Mouse (Mus musculus) liver, embryonic 14.5 days (tissue): ENCODE measurements around the gene Rfx8. TPM values are rescaled to one million over a fixed set of nuclear protein-coding genes. Genes with fewer than 3 reads are reported as not detected.
A peak's percentile ranks its signal among the peaks of the same experiment; 100 is the strongest.

ENCODE experiments used
- ATAC-seq: fragments of 200-750 bp; cut with Nextera tagmentation; 2 replicates; pipeline ENCODE4 v1.8.0; 2017; ENCODE audit warnings: moderate number of reproducible peaks, mild to moderate bottlenecking, moderate library complexity; ENCODE audit not compliant: insufficient read depth
- DNase-seq, 3 experiments: peaks; one replicate each; pipeline ENCODE4 v3.0.0-alpha.2; 2012 to 2013; ENCODE audit warnings: low read depth in 3 of 3, low spot score in 3 of 3
- H3K27ac ChIP-seq: fragments of 300-500 bp; sonication (generic); 2 replicates; pipeline ENCODE4 v1.5.1; 2014; ENCODE audit warnings: moderate library complexity, mild to moderate bottlenecking, control low read depth, inconsistent platforms
- H3K27me3 ChIP-seq: fragments of 300-500 bp; sonication (generic); 2 replicates; pipeline ENCODE4 v1.6.1; 2014; ENCODE audit warnings: mild to moderate bottlenecking, low read length, moderate library complexity; ENCODE audit not compliant: control insufficient read depth, insufficient read depth
- H3K36me3 ChIP-seq: fragments of 300-500 bp; sonication (generic); replicated peaks from 2 replicates; pipeline ENCODE4 v1.6.1; 2014; ENCODE audit warnings: low read depth; ENCODE audit not compliant: control insufficient read depth, insufficient read depth
- H3K4me1 ChIP-seq, 2 experiments: fragments of 200-500 bp in 1 of 2; fragments of 300-500 bp in 1 of 2; sonication (generic) in 1 of 2; replicated peaks; 2 replicates each; pipeline ENCODE4 v1.6.1; 2012 to 2014; ENCODE audit warnings: antibody characterized with exemption in 1 of 2, inconsistent platforms in 1 of 2, low read length in 1 of 2; ENCODE audit not compliant: control insufficient read depth in 2 of 2, insufficient read depth in 2 of 2
- H3K4me2 ChIP-seq: fragments of 300-500 bp; sonication (generic); 2 replicates; pipeline ENCODE4 v1.6.1; 2014; ENCODE audit warnings: low read depth, mild to moderate bottlenecking, control low read depth, moderate library complexity
- H3K4me3 ChIP-seq, 2 experiments: fragments of 200-500 bp in 1 of 2; fragments of 300-500 bp in 1 of 2; sonication (generic) in 1 of 2; 2 replicates each; pipeline ENCODE4 v1.5.1; 2012 to 2014; ENCODE audit warnings: low read depth in 2 of 2, low read length in 2 of 2, mild to moderate bottlenecking in 2 of 2, control low read depth in 1 of 2, inconsistent platforms in 1 of 2, moderate library complexity in 1 of 2; ENCODE audit not compliant: insufficient read depth in 1 of 2
- H3K9ac ChIP-seq: fragments of 300-500 bp; sonication (generic); replicated peaks from 2 replicates; pipeline ENCODE4 v1.6.1; 2014; ENCODE audit warnings: mild to moderate bottlenecking, control low read depth, moderate library complexity
- H3K9me3 ChIP-seq: fragments of 300-500 bp; sonication (generic); 2 replicates; pipeline ENCODE4 v1.6.1; 2016; ENCODE audit warnings: low read length, mixed read lengths; ENCODE audit not compliant: control insufficient read depth
- CTCF ChIP-seq: IDR thresholded peaks from 2 replicates; pipeline ENCODE4 v1.5.1; 2016; ENCODE audit warnings: antibody characterized with exemption, low read depth, control low read depth
- EP300 ChIP-seq: IDR thresholded peaks from 2 replicates; pipeline ENCODE4 v1.6.1; 2016; ENCODE audit warnings: antibody characterized with exemption, low read depth
- WGBS: fragments of 180-500 bp; shearing (Covaris S2); extraction: QIAGEN DNeasy Blood & Tissue Kit; methylation state at CpG from one replicate; pipeline ENCODE4 v1.1.7; 2014; ENCODE audit not compliant: insufficient replicate concordance; 5-methylcytosine and 5-hydroxymethylcytosine counted together
- polyA plus RNA-seq, 2 experiments: library from polyadenylated mRNA; depleted of rRNA in 1 of 2; stranded (reverse) in 1 of 2; unstranded in 1 of 2; fragments of >200 nt; fragmentation: Nextera tagmentation in 1 of 2; extraction: Ambion mirVana in 1 of 2; gene quantifications; 2 replicates each; pipeline versions ENCODE4 v1.2.1 to v1.2.3; 2012 to 2014

Rfx8 gene
- polyA plus RNA-seq, 2 experiments, result 0.04 TPM; not detected in 1

GRCm38 (mm10) chr1:39688573-39688972, 32.2 kb downstream of the Rfx8 start:
- Histone ChIP-seq H3K4me3 (no peak overlapping the region), H3K4me2 (no peak overlapping the region), H3K4me1 (no peaks in the 10 kb centered on the region), H3K36me3 (no peaks in the 10 kb centered on the region), H3K27ac (no peak overlapping the region), H3K27me3 (no peaks in the 10 kb centered on the region), H3K9ac (no peak overlapping the region), H3K9me3 (no peaks in the 10 kb centered on the region)
- no peak for ATAC-seq
- TF ChIP-seq EP300 (no peak), CTCF (no peak)
- DNase-seq, result no peak
- WGBS, result 46% methylated on average over 6 of the region's 6 CpGs

- DNase-seq (no peak), ATAC-seq (no peak)
- no peak overlapping the region for H3K27ac ChIP-seq
- H3K9me3 ChIP-seq, result no peaks in the 10 kb centered on the region
- no peak for TF ChIP-seq CTCF
- TF ChIP-seq EP300, result no peak
- no peaks in the 10 kb centered on the region for H3K27me3 ChIP-seq
- no peak overlapping the region for H3K4me2 ChIP-seq
- no peaks in the 10 kb centered on the region for H3K4me1 ChIP-seq
- no peak overlapping the region for H3K9ac ChIP-seq
- H3K36me3 ChIP-seq, result no peaks in the 10 kb centered on the region
- WGBS, result 32% methylated on average over 9 of the region's 9 CpGs
- no peak overlapping the region for H3K4me3 ChIP-seq
Measured at GRCm38 (mm10) chr1:39687279-39687678, 33.5 kb downstream of the Rfx8 start.

- WGBS, result 0% methylated on average over 1 of the region's 1 CpGs
- H3K4me2 ChIP-seq, result no peak overlapping the region
- ATAC-seq, result no peak
Measured at GRCm38 (mm10) chr1:39685841-39686240, 35.0 kb downstream of the Rfx8 start.

GRCm38 (mm10) chr1:39681638-39682037, 39.2 kb downstream of the Rfx8 start:
- no peak overlapping the region for H3K9ac ChIP-seq
- H3K27ac ChIP-seq, result no peak overlapping the region
- H3K36me3 ChIP-seq, result no peaks in the 10 kb centered on the region
- H3K4me1 ChIP-seq, result no peaks in the 10 kb centered on the region
- TF ChIP-seq EP300, result no peak
- TF ChIP-seq CTCF, result no peak
- no peak overlapping the region for H3K4me2 ChIP-seq
- ATAC-seq, result no peak
- no peaks in the 10 kb centered on the region for H3K27me3 ChIP-seq
- no peak overlapping the region for H3K4me3 ChIP-seq
- H3K9me3 ChIP-seq, result no peaks in the 10 kb centered on the region
- DNase-seq, result no peak
- WGBS, result 58% methylated on average over 5 of the region's 5 CpGs

More at GRCm38 (mm10) chr1:39685841-39686240, 35.0 kb downstream of the Rfx8 start:
- Histone ChIP-seq H3K9me3 (no peaks in the 10 kb centered on the region), H3K27me3 (no peaks in the 10 kb centered on the region), H3K27ac (no peak overlapping the region), H3K36me3 (no peaks in the 10 kb centered on the region), H3K4me1 (no peaks in the 10 kb centered on the region), H3K9ac (no peak overlapping the region), H3K4me3 (no peak overlapping the region)
- peak; percentile 57 for TF ChIP-seq CTCF
- no peak for TF ChIP-seq EP300
- peak; percentile 16 to 26 (median 19) for DNase-seq

GRCm38 (mm10) chr1:39680546-39680945, 40.3 kb downstream of the Rfx8 start:
- no peak overlapping the region for H3K4me3 ChIP-seq
- TF ChIP-seq CTCF, result peak; percentile 55
- TF ChIP-seq EP300, result no peak
- no peaks in the 10 kb centered on the region for H3K4me1 ChIP-seq
- H3K27ac ChIP-seq, result no peak overlapping the region
- DNase-seq (no peak), ATAC-seq (no peak)
- no peak overlapping the region for H3K9ac ChIP-seq
- WGBS, result 52% methylated on average over 6 of the region's 6 CpGs
- no peaks in the 10 kb centered on the region for H3K27me3 ChIP-seq
- no peaks in the 10 kb centered on the region for H3K9me3 ChIP-seq
- no peaks in the 10 kb centered on the region for H3K36me3 ChIP-seq
- no peak overlapping the region for H3K4me2 ChIP-seq

GRCm38 (mm10) chr1:39678883-39679282, 41.9 kb downstream of the Rfx8 start:
- no peak overlapping the region for H3K9ac ChIP-seq
- no peak overlapping the region for H3K4me2 ChIP-seq
- ATAC-seq (no peak), DNase-seq (no peak)
- no peak for TF ChIP-seq EP300
- TF ChIP-seq CTCF, result no peak
- H3K4me3 ChIP-seq, result no peak overlapping the region
- no peaks in the 10 kb centered on the region for H3K9me3 ChIP-seq
- 64% methylated on average over 8 of the region's 8 CpGs for WGBS
- H3K27me3 ChIP-seq, result no peaks in the 10 kb centered on the region
- H3K27ac ChIP-seq, result no peak overlapping the region
- H3K4me1 ChIP-seq, result no peaks in the 10 kb centered on the region
- no peaks in the 10 kb centered on the region for H3K36me3 ChIP-seq
